Mouse (Mus musculus) midbrain, postnatal 0 days (tissue): ENCODE data around the gene Pla1a. TPM values are rescaled to one million over a fixed set of nuclear protein-coding genes. Genes with fewer than 3 reads are reported as not detected.

Source experiments
- ATAC-seq: fragments of 200-750 bp; cut with Nextera tagmentation; 2 replicates; pipeline ENCODE4 v1.8.0; 2017; ENCODE audit warnings: moderate number of reproducible peaks, mild to moderate bottlenecking, moderate TSS enrichment, moderate library complexity; ENCODE audit not compliant: low FRiP score
- DNase-seq: peaks from one replicate; pipeline ENCODE4 v3.0.0-alpha.2; 2015; ENCODE audit warnings: low spot score
- H3K27ac ChIP-seq: fragments of 300-500 bp; sonication (generic); 2 replicates; pipeline ENCODE4 v1.5.1; 2014; ENCODE audit warnings: low read depth, mild to moderate bottlenecking, low read length, mixed read lengths
- H3K27me3 ChIP-seq: fragments of 300-500 bp; sonication (generic); 2 replicates; pipeline ENCODE4 v1.6.1; 2014; ENCODE audit warnings: low read length, control low read depth, mixed read lengths; ENCODE audit not compliant: insufficient read depth
- H3K36me3 ChIP-seq: fragments of 300-500 bp; sonication (generic); 2 replicates; pipeline ENCODE4 v1.6.1; 2014; ENCODE audit warnings: low read length, control low read depth, mixed read lengths; ENCODE audit not compliant: insufficient read depth
- H3K4me1 ChIP-seq: fragments of 300-500 bp; sonication (generic); 2 replicates; pipeline ENCODE4 v1.6.1; 2014; ENCODE audit warnings: mild to moderate bottlenecking, control low read depth, antibody characterized with exemption, low read length, mixed read lengths; ENCODE audit not compliant: insufficient read depth
- H3K4me2 ChIP-seq: fragments of 300-500 bp; sonication (generic); 2 replicates; pipeline ENCODE4 v1.6.1; 2014; ENCODE audit warnings: low read depth, mild to moderate bottlenecking, low read length, mixed read lengths; ENCODE audit not compliant: poor library complexity, severe bottlenecking
- H3K4me3 ChIP-seq: fragments of 300-500 bp; sonication (generic); 2 replicates; pipeline ENCODE4 v1.5.1; 2014; ENCODE audit warnings: low read depth, mild to moderate bottlenecking, low read length, moderate library complexity
- H3K9ac ChIP-seq: fragments of 300-500 bp; sonication (generic); replicated peaks from 2 replicates; pipeline ENCODE4 v1.6.1; 2014; ENCODE audit warnings: mild to moderate bottlenecking, low read length, moderate library complexity, mixed read lengths; ENCODE audit not compliant: poor library complexity, severe bottlenecking
- H3K9me3 ChIP-seq: fragments of 300-500 bp; sonication (generic); 2 replicates; pipeline ENCODE4 v1.6.1; 2016; ENCODE audit warnings: low read length, control low read depth
- CTCF ChIP-seq: IDR thresholded peaks from 2 replicates; pipeline ENCODE4 v1.5.1; 2016; ENCODE audit warnings: antibody characterized with exemption, mild to moderate bottlenecking
- WGBS: fragments of 180-500 bp; shearing (Covaris S2); extraction: QIAGEN DNeasy Blood & Tissue Kit; methylation state at CpG from one replicate; pipeline ENCODE4 v1.1.7; 2014; 5-methylcytosine and 5-hydroxymethylcytosine counted together
- polyA plus RNA-seq: library from polyadenylated mRNA; unstranded; fragments of >200 nt; fragmentation: Nextera tagmentation; extraction: Ambion mirVana; gene quantifications from 2 replicates; pipeline ENCODE4 v1.2.1, GENCODE M21; 2015
- total RNA-seq: library from RNA; depleted of rRNA; stranded (reverse); fragments of >200 nt; gene quantifications from 2 replicates; pipeline ENCODE4 v1.2.3, GENCODE M21; 2014

Gene Pla1a
- total and polyA plus RNA-seq, 2 experiments from 2014 or later: 1.4 to 1.6 TPM

DNA sequence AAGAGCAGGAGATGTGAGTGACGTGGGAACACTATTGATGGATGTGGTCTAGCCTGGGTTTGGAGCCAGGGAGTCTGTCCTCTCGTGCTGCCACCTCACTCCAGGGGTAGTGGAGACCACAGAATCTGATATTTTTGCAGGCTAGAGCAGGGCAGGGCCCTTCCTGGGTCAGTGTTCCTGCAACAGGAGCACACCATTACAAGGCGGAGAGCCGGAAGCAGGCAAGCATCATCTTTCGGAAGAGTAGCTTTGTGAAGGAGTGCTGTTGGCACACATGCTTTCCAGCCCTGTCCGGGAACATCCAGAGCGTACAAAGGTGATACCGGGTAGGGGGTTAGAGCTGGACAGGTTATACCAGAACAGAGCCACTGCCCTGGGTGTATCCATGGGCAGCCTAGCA is 569 bp upstream of the Pla1a start:
- Histone ChIP-seq H3K9ac (no peak overlapping the region), H3K4me2 (no peak overlapping the region), H3K27me3 (no peaks in the 10 kb centered on the region), H3K4me1 (no peaks in the 10 kb centered on the region), H3K9me3 (no peaks in the 10 kb centered on the region), H3K4me3 (no peak overlapping the region), H3K36me3 (no peaks in the 10 kb centered on the region), H3K27ac (no peak overlapping the region)
- DNase-seq: no peak
- TF ChIP-seq CTCF: no peak
- no peak for ATAC-seq
- WGBS: 88% methylated on average over 8 of the region's 8 CpGs

DNA sequence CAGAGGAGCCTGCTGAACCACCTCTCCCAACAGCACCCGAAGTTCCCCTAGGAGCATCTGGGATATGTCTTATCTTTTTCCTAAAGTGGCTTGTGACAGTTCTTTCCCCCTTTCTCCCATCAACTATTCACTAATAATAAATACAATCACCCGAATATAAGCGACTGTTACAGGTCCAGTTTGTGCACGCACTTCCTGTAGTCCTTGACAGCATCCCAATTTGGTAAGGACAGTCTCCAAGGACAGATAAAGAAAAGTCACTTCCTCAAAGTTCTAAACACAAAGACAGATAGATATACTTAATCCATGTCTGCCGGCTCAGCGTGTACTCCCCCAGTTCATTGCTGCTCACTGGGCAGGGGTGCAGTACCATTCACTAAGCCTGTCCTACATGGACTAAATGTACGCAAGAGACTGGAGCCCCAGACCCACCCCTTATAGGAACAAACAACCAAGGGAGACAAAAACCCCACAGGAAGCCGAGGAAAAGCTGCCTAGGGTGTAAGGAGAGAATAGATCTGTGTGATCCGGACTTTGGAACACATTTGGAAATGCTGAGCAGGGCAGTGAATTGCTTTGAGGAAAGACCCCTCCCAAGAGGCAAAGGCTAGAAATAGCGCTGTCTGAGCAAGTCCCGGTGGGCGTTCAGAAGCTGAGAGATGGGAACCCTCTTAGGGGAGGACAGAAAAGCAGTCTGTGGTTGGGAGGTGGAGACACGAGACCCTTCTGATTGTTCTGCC is 1.3 kb downstream of the Pla1a start:
- no peaks in the 10 kb centered on the region for H3K36me3 ChIP-seq
- WGBS: 42% methylated on average over 13 of the region's 13 CpGs
- H3K9me3 ChIP-seq: no peaks in the 10 kb centered on the region
- H3K27me3 ChIP-seq: no peaks in the 10 kb centered on the region
- DNase-seq: no peak
- no peak overlapping the region for H3K4me2 ChIP-seq
- H3K4me1 ChIP-seq: no peaks in the 10 kb centered on the region
- H3K9ac ChIP-seq: no peak overlapping the region
- H3K27ac ChIP-seq: no peak overlapping the region
- no peak for ATAC-seq
- no peak overlapping the region for H3K4me3 ChIP-seq
- TF ChIP-seq CTCF: no peak

DNA sequence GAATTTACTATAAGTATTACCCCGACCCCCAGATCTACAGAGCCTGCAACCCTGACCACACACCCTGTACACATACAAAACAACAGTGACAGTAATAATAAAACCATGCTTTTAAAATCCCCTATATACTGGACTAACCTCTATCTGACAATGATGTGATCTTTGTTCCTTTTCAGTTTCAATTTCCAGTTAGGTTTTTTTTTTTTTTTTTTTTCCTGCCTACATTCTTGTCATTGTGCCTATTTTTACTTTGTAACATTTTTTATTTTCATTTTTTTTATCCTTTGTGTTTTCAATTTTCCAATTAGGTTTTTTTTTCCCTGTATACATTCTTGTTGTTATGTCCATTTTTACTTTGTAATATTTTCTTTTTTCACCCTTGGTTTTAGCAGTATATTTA is 7.1 kb downstream of the Pla1a start:
- Histone ChIP-seq H3K4me2 (no peak overlapping the region), H3K27ac (no peak overlapping the region), H3K4me1 (no peaks in the 10 kb centered on the region), H3K4me3 (no peak overlapping the region), H3K9me3 (no peaks in the 10 kb centered on the region), H3K9ac (no peak overlapping the region), H3K36me3 (no peaks in the 10 kb centered on the region), H3K27me3 (no peaks in the 10 kb centered on the region)
- ATAC-seq: no peak
- no peak for TF ChIP-seq CTCF
- no peak for DNase-seq
- WGBS: 93% methylated on average over 1 of the region's 1 CpGs

DNA sequence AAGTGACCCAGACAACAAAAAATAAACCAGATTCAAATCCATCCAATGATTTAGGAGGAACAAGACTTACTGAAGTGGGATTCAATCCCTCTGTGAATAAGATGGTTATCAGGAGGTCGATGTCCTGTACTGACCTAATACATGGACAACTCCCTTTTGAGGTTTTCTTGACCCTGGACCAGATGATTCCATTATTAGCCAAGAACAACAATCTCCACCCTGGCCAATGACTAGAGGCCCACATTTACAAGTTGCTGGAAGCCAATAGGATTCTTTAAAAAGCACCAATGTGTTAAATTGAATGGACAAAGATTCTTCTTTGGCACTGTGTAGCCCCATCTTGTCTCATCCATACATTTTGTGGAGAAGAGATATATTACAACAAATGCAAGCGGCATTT is 7.6 kb downstream of the Pla1a start:
- H3K4me1 ChIP-seq: no peaks in the 10 kb centered on the region
- no peak overlapping the region for H3K4me2 ChIP-seq
- 88% methylated on average over 2 of the region's 2 CpGs for WGBS
- H3K27me3 ChIP-seq: no peaks in the 10 kb centered on the region
- no peak for ATAC-seq
- no peak overlapping the region for H3K27ac ChIP-seq
- DNase-seq: no peak
- H3K9me3 ChIP-seq: no peaks in the 10 kb centered on the region
- no peaks in the 10 kb centered on the region for H3K36me3 ChIP-seq
- H3K9ac ChIP-seq: no peak overlapping the region
- no peak overlapping the region for H3K4me3 ChIP-seq
- no peak for TF ChIP-seq CTCF

DNA sequence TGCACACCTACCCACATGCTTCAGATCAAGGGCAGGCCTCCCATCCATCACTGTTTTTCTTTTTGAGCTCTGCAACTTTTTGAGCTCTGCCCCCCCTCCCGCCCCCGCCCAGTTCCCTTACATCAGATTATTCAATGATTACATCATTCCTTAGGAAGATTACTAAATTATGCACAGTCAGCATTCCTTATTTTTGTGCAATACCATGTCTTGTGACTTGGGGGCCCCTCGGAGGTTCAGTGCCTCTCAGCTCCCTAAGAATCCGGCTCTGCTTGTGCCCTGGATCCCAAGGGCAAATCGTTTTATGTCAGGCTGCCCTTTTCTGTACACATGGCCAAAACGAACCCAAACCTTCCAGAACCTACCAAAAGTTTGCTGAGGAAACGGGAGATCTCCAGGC is 18.0 kb downstream of the Pla1a start:
- TF ChIP-seq CTCF: no peak
- no peak overlapping the region for H3K9ac ChIP-seq
- DNase-seq: no peak
- no peak for ATAC-seq
- H3K4me1 ChIP-seq: no peaks in the 10 kb centered on the region
- H3K4me3 ChIP-seq: no peak overlapping the region
- WGBS: 86% methylated on average over 7 of the region's 7 CpGs
- no peak overlapping the region for H3K27ac ChIP-seq
- H3K27me3 ChIP-seq: no peaks in the 10 kb centered on the region
- no peaks in the 10 kb centered on the region for H3K36me3 ChIP-seq
- H3K9me3 ChIP-seq: no peaks in the 10 kb centered on the region
- H3K4me2 ChIP-seq: no peak overlapping the region

DNA sequence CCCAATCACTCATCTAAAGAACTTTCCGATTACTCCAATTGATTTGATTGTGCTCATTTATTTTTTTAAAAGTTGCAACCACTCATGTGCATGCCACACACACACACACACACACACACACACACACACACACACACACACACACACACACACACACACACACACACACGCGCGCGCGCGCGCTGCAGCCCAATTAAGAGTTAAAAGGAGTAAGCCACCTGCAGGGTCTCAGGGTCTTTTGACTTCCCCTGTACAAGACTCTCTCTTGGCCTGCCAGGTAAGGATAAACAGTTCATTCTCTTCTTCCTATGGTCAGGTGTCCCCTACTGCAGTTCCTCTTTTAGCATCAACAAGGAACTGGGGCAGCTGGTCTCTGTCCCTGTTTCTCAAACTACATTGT is 24.5 kb downstream of the Pla1a start:
- Histone ChIP-seq H3K4me3 (no peak overlapping the region), H3K9ac (no peak overlapping the region), H3K36me3 (no peaks in the 10 kb centered on the region), H3K9me3 (no peaks in the 10 kb centered on the region), H3K27me3 (no peaks in the 10 kb centered on the region), H3K4me2 (no peak overlapping the region), H3K4me1 (no peaks in the 10 kb centered on the region), H3K27ac (no peak overlapping the region)
- DNase-seq: no peak
- no peak for ATAC-seq
- WGBS: over 99% methylated on average over 5 of the region's 8 CpGs
- TF ChIP-seq CTCF: no peak
